Mouse (Mus musculus) ES-Bruce4 (cell line): ENCODE results near the gene Rhag. TPM values are rescaled to one million over a fixed set of nuclear protein-coding genes. Genes with fewer than 3 reads are reported as not detected.

Source experiments
- H3K27ac ChIP-seq: 2 replicates; pipeline ENCODE4 v1.5.1; 2012; ENCODE audit warnings: low read length, inconsistent platforms; ENCODE audit not compliant: insufficient read depth
- H3K27me3 ChIP-seq: 2 replicates; pipeline ENCODE4 v1.6.1; 2012; ENCODE audit warnings: mild to moderate bottlenecking, low read length, inconsistent platforms; ENCODE audit not compliant: control insufficient read depth, poor library complexity, insufficient read depth, severe bottlenecking
- H3K36me3 ChIP-seq: 2 replicates; pipeline ENCODE4 v1.6.1; 2012; ENCODE audit warnings: inconsistent platforms, mild to moderate bottlenecking, low read length, moderate library complexity; ENCODE audit not compliant: control insufficient read depth, poor library complexity, insufficient read depth, severe bottlenecking
- H3K4me1 ChIP-seq: one replicate; pipeline ENCODE4 v1.8.1; 2011; ENCODE audit warnings: low read length; ENCODE audit not compliant: control insufficient read depth, insufficient read depth
- H3K4me3 ChIP-seq: 2 replicates; pipeline ENCODE4 v1.5.1; 2011; ENCODE audit warnings: low read depth, mild to moderate bottlenecking, low read length
- H3K9ac ChIP-seq: 2 replicates; pipeline ENCODE4 v1.6.1; 2012; ENCODE audit warnings: low read depth, mild to moderate bottlenecking, inconsistent platforms; ENCODE audit not compliant: poor library complexity, severe bottlenecking
- H3K9me3 ChIP-seq: replicated peaks from 2 replicates; pipeline ENCODE4 v1.6.1; 2012; ENCODE audit warnings: mild to moderate bottlenecking, low read length, inconsistent platforms; ENCODE audit not compliant: control insufficient read depth, poor library complexity, insufficient read depth, severe bottlenecking
- CTCF ChIP-seq: IDR thresholded peaks from one replicate; pipeline ENCODE4 v1.8.1; 2011; ENCODE audit warnings: low read depth, low read length
- EP300 ChIP-seq: IDR thresholded peaks from 2 replicates; pipeline ENCODE4 v1.6.1; 2011; ENCODE audit warnings: low read depth, low read length; ENCODE audit not compliant: insufficient read depth
- POLR2A ChIP-seq: IDR thresholded peaks from one replicate; pipeline ENCODE4 v1.8.1; 2011; ENCODE audit warnings: low read length; ENCODE audit not compliant: insufficient read depth
- polyA plus RNA-seq: library from polyadenylated mRNA; stranded (reverse); fragments of >200 nt; gene quantifications from 2 replicates; pipeline ENCODE4 v1.2.4, GENCODE M21; 2011; ENCODE audit warnings: low read depth; ENCODE audit not compliant: missing spikeins, insufficient read depth, insufficient read length

Gene Rhag
- polyA plus RNA-seq, 1 experiment, result not detected

DNA sequence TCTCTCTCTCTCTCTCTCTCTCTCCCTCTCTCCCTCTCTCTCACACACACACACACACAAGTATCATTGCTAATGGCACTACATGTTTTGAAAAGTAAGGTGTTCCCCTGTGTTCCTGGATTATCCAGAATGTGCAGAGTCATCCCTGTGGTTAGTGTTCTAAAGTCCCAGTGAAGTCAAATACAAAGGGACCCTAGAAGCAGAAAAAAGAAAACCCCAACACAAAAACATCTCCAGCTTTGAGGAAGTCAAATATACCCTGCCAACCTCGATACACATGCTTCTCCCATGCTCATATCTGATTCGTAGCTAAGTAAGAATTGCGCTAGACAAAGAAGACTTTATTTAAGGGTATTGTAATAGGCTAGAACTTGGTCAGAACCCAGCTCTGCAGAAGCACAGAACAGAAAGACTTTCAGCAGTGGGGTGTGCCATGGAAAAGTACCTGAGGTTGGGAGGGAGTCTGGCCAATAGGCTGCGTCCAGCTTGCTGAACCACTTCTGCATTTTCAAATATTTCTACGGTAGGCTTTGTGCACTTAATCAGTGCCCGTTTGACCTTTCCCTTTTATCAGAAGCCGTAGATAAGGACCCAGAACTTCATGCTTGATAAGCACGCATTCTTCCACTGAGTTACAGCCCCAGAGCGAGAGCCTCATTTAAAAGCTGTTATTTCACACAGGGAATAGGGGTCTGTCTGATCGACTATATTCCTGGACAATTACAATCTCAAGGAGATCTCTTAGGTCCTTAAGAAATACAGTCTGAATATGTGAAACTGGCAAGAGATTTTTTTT lies 58.2 kb downstream of the Rhag start:
- no peak for TF ChIP-seq EP300
- no peak for TF ChIP-seq POLR2A
- no peak for TF ChIP-seq CTCF
- no peak overlapping the region for H3K4me3 ChIP-seq
- no peaks in the 10 kb centered on the region for H3K36me3 ChIP-seq
- H3K27me3 ChIP-seq, result no peaks in the 10 kb centered on the region
- no peak overlapping the region for H3K27ac ChIP-seq
- no peaks in the 10 kb centered on the region for H3K4me1 ChIP-seq
- no peaks in the 10 kb centered on the region for H3K9me3 ChIP-seq
- no peak overlapping the region for H3K9ac ChIP-seq

DNA sequence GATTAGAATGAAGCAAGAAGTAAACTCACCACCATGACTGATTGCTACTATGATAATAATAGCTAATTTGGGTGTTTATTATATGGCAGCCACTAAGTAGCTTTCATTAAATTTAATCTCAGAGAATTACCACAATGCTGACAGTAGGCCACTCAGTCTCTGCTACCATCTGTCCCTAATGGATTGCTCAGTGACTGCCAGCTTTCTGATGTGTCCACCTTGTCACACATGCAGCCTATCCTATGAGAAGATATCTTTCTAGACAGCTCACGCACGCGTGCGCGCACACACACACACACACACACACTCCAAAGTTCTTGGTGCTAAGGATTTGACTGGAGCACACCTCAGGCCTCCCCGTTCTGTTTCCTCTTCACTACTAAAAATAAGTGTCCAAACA lies 61.7 kb downstream of the Rhag start:
- H3K9me3 ChIP-seq, result no peaks in the 10 kb centered on the region
- H3K9ac ChIP-seq, result no peak overlapping the region
- H3K27me3 ChIP-seq, result no peaks in the 10 kb centered on the region
- TF ChIP-seq CTCF (no peak), POLR2A (no peak), EP300 (no peak)
- H3K27ac ChIP-seq, result no peak overlapping the region
- no peaks in the 10 kb centered on the region for H3K36me3 ChIP-seq
- H3K4me1 ChIP-seq, result no peaks in the 10 kb centered on the region
- no peak overlapping the region for H3K4me3 ChIP-seq

GRCm38 (mm10) chr17:40873582-40874011 lies 62.7 kb downstream of the Rhag start:
- Histone ChIP-seq H3K27ac (no peak overlapping the region), H3K4me3 (no peak overlapping the region), H3K9ac (no peak overlapping the region), H3K4me1 (no peaks in the 10 kb centered on the region), H3K27me3 (no peaks in the 10 kb centered on the region), H3K36me3 (no peaks in the 10 kb centered on the region), H3K9me3 (no peaks in the 10 kb centered on the region)
- no peak for TF ChIP-seq CTCF
- no peak for TF ChIP-seq EP300
- no peak for TF ChIP-seq POLR2A

GRCm38 (mm10) chr17:40874701-40875100 lies 63.8 kb downstream of the Rhag start:
- H3K9ac ChIP-seq, result no peak overlapping the region
- H3K27ac ChIP-seq, result no peak overlapping the region
- no peaks in the 10 kb centered on the region for H3K36me3 ChIP-seq
- no peaks in the 10 kb centered on the region for H3K4me1 ChIP-seq
- H3K27me3 ChIP-seq, result no peaks in the 10 kb centered on the region
- no peak overlapping the region for H3K4me3 ChIP-seq
- no peak for TF ChIP-seq EP300
- TF ChIP-seq POLR2A, result no peak
- TF ChIP-seq CTCF, result no peak
- H3K9me3 ChIP-seq, result no peaks in the 10 kb centered on the region

GRCm38 (mm10) chr17:40875568-40875967 lies 64.6 kb downstream of the Rhag start:
- TF ChIP-seq CTCF (no peak), POLR2A (no peak), EP300 (no peak)
- Histone ChIP-seq H3K27ac (no peak overlapping the region), H3K27me3 (no peaks in the 10 kb centered on the region), H3K36me3 (no peaks in the 10 kb centered on the region), H3K4me1 (no peaks in the 10 kb centered on the region), H3K4me3 (no peak overlapping the region), H3K9me3 (no peaks in the 10 kb centered on the region), H3K9ac (no peak overlapping the region)

DNA sequence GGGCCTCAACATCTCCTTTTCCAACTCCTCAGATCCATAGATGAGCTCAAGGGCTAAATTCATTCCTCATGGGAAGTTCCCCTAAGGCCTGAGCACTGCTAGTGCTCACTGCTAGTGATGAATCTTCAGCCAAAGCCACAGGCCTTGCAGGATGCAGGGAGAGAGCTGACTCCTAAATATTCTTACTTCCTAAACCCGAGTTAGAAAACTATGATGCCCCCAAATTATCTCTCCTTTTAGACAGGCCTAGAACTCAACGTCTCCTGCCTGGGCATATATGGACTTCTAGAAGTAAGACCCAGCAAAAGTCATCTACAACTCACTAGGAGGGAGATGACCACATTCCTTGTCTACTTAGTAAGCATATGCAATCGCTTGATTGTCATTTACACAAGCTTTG lies 66.8 kb downstream of the Rhag start:
- Histone ChIP-seq H3K36me3 (no peaks in the 10 kb centered on the region), H3K9ac (no peak overlapping the region), H3K27me3 (no peaks in the 10 kb centered on the region), H3K27ac (peak overlapping the region; percentile 42; the same call in 1 of the 2 replicates), H3K4me3 (no peak overlapping the region), H3K4me1 (no peaks in the 10 kb centered on the region), H3K9me3 (no peaks in the 10 kb centered on the region)
- no peak for TF ChIP-seq POLR2A
